Mouse (Mus musculus) embryonic facial prominence, embryonic 15.5 days (tissue): ENCODE measurements at regions not wholly inside any gene's neighbourhood (a gene's known extent, or its start where the extent isn't known, plus 50 kb on each side); places are given as distances from the start of the nearest gene placed in this dataset.
A peak's percentile ranks its signal among the peaks of the same experiment; 100 is the strongest.

Experiments
- ATAC-seq: fragments of 200-750 bp; cut with Nextera tagmentation; 2 replicates; pipeline ENCODE4 v1.8.0; 2017; ENCODE audit warnings: low read depth, moderate TSS enrichment; ENCODE audit not compliant: insufficient number of reproducible peaks, low FRiP score, low TSS enrichment
- H3K27ac ChIP-seq: fragments of 300-500 bp; sonication (generic); replicated peaks from 2 replicates; pipeline ENCODE4 v1.5.1; 2015; ENCODE audit warnings: mild to moderate bottlenecking, inconsistent platforms
- H3K27me3 ChIP-seq: fragments of 300-500 bp; sonication (generic); 2 replicates; pipeline ENCODE4 v1.6.1; 2015; ENCODE audit warnings: inconsistent platforms
- H3K36me3 ChIP-seq: fragments of 300-500 bp; sonication (generic); 2 replicates; pipeline ENCODE4 v1.6.1; 2015; ENCODE audit warnings: mild to moderate bottlenecking, inconsistent platforms
- H3K4me1 ChIP-seq: fragments of 300-500 bp; sonication (generic); 2 replicates; pipeline ENCODE4 v1.6.1; 2015; ENCODE audit warnings: inconsistent platforms
- H3K4me2 ChIP-seq: fragments of 300-500 bp; sonication (generic); replicated peaks from 2 replicates; pipeline ENCODE4 v1.6.1; 2015; ENCODE audit warnings: mild to moderate bottlenecking, inconsistent platforms
- H3K4me3 ChIP-seq: fragments of 300-500 bp; sonication (generic); replicated peaks from 2 replicates; pipeline ENCODE4 v1.5.1; 2015; ENCODE audit warnings: mild to moderate bottlenecking, inconsistent platforms
- H3K9ac ChIP-seq: fragments of 300-500 bp; sonication (generic); 2 replicates; pipeline ENCODE4 v1.6.1; 2015; ENCODE audit warnings: inconsistent platforms
- H3K9me3 ChIP-seq: fragments of 300-500 bp; sonication (generic); replicated peaks from 2 replicates; pipeline ENCODE4 v1.6.1; 2016; ENCODE audit warnings: inconsistent platforms
- WGBS: fragments of 180-500 bp; shearing (Covaris S2); methylation state at CpG from one replicate; pipeline ENCODE4 v1.1.7; 2015; 5-methylcytosine and 5-hydroxymethylcytosine counted together

- Histone ChIP-seq H3K9ac (no peak overlapping the region), H3K4me2 (no peak overlapping the region), H3K27me3 (no peaks in the 10 kb centered on the region), H3K4me1 (0 out of 2 replicates have a peak, but pooled peaks cover 6% of the 10 kb centered on the region), H3K27ac (no peak overlapping the region), H3K4me3 (no peak overlapping the region), H3K36me3 (no peaks in the 10 kb centered on the region), H3K9me3 (no peaks in the 10 kb centered on the region)
- no peak for ATAC-seq
- 31% methylated on average over 12 of the region's 12 CpGs for WGBS
Observed at GRCm38 (mm10) chr2:48425200-48426090, 388.5 kb upstream of the Acvr2a start.

GRCm38 (mm10) chr2:48432545-48432944, 381.4 kb upstream of the Acvr2a start:
- 45% methylated on average over 1 of the region's 1 CpGs for WGBS
- Histone ChIP-seq H3K36me3 (no peaks in the 10 kb centered on the region), H3K4me3 (no peak overlapping the region), H3K9me3 (no peaks in the 10 kb centered on the region), H3K27ac (no peak overlapping the region), H3K4me1 (no peaks in the 10 kb centered on the region), H3K4me2 (no peak overlapping the region), H3K9ac (no peak overlapping the region), H3K27me3 (no peaks in the 10 kb centered on the region)
- ATAC-seq: no peak

GRCm38 (mm10) chr2:48441296-48441990, 372.5 kb upstream of the Acvr2a start:
- no peaks in the 10 kb centered on the region for H3K27me3 ChIP-seq
- peak; percentile 78 for ATAC-seq
- no peak overlapping the region for H3K4me2 ChIP-seq
- H3K27ac ChIP-seq: no peak overlapping the region
- H3K4me3 ChIP-seq: no peak overlapping the region
- H3K9me3 ChIP-seq: no peaks in the 10 kb centered on the region
- H3K9ac ChIP-seq: no peak overlapping the region
- WGBS: 50% methylated on average over 11 of the region's 11 CpGs
- H3K4me1 ChIP-seq: 0 out of 2 replicates have a peak, but pooled peaks cover under 1% of the 10 kb centered on the region
- H3K36me3 ChIP-seq: no peaks in the 10 kb centered on the region

- H3K27ac ChIP-seq: no peak overlapping the region
- no peak for ATAC-seq
- H3K27me3 ChIP-seq: no peaks in the 10 kb centered on the region
- no peak overlapping the region for H3K4me3 ChIP-seq
- WGBS: 79% methylated on average over 10 of the region's 10 CpGs
- 0 out of 2 replicates have a peak, but pooled peaks cover 3% of the 10 kb centered on the region for H3K4me1 ChIP-seq
- no peaks in the 10 kb centered on the region for H3K36me3 ChIP-seq
- H3K9me3 ChIP-seq: no peaks in the 10 kb centered on the region
- no peak overlapping the region for H3K4me2 ChIP-seq
- H3K9ac ChIP-seq: no peak overlapping the region
Observed at GRCm38 (mm10) chr2:48441991-48442544, 371.8 kb upstream of the Acvr2a start.

GRCm38 (mm10) chr2:48445898-48446604, 367.9 kb upstream of the Acvr2a start:
- 27% methylated on average over 5 of the region's 5 CpGs for WGBS

GRCm38 (mm10) chr2:48446617-48447016, 367.3 kb upstream of the Acvr2a start:
- Histone ChIP-seq H3K4me2 (no peak overlapping the region), H3K9ac (no peak overlapping the region), H3K36me3 (no peaks in the 10 kb centered on the region), H3K27ac (no peak overlapping the region), H3K4me1 (0 out of 2 replicates have a peak, but pooled peaks cover 3% of the 10 kb centered on the region), H3K4me3 (no peak overlapping the region), H3K27me3 (no peaks in the 10 kb centered on the region), H3K9me3 (no peaks in the 10 kb centered on the region)
- no peak for ATAC-seq
- 80% methylated on average over 5 of the region's 5 CpGs for WGBS

More at GRCm38 (mm10) chr2:48445898-48446604, 367.9 kb upstream of the Acvr2a start:
- no peaks in the 10 kb centered on the region for H3K36me3 ChIP-seq
- no peaks in the 10 kb centered on the region for H3K9me3 ChIP-seq
- no peak overlapping the region for H3K9ac ChIP-seq
- H3K4me3 ChIP-seq: no peak overlapping the region
- ATAC-seq: no peak
- H3K4me1 ChIP-seq: 0 out of 2 replicates have a peak, but pooled peaks cover 3% of the 10 kb centered on the region
- no peak overlapping the region for H3K27ac ChIP-seq
- H3K27me3 ChIP-seq: no peaks in the 10 kb centered on the region
- H3K4me2 ChIP-seq: no peak overlapping the region

- no peak for ATAC-seq
- Histone ChIP-seq H3K4me2 (no peak overlapping the region), H3K36me3 (no peaks in the 10 kb centered on the region), H3K27ac (no peak overlapping the region), H3K9me3 (no peaks in the 10 kb centered on the region), H3K4me1 (0 out of 2 replicates have a peak, but pooled peaks cover 3% of the 10 kb centered on the region), H3K4me3 (no peak overlapping the region), H3K27me3 (no peaks in the 10 kb centered on the region), H3K9ac (no peak overlapping the region)
- WGBS: 72% methylated on average over 7 of the region's 7 CpGs
Observed at GRCm38 (mm10) chr2:48449165-48449842, 364.6 kb upstream of the Acvr2a start.

GRCm38 (mm10) chr2:48456072-48457040, 357.6 kb upstream of the Acvr2a start:
- Histone ChIP-seq H3K27me3 (no peaks in the 10 kb centered on the region), H3K36me3 (no peaks in the 10 kb centered on the region), H3K4me2 (no peak overlapping the region), H3K9me3 (no peaks in the 10 kb centered on the region), H3K4me3 (no peak overlapping the region), H3K27ac (no peak overlapping the region), H3K4me1 (peaks cover 4% of the 10 kb centered on the region; the same call in 1 of the 2 replicates), H3K9ac (no peak overlapping the region)
- ATAC-seq: peak; percentile 54; the same call in 1 of the 2 replicates
- 37% methylated on average over 7 of the region's 7 CpGs for WGBS

- Histone ChIP-seq H3K9me3 (no peaks in the 10 kb centered on the region), H3K4me3 (no peak overlapping the region), H3K27me3 (no peaks in the 10 kb centered on the region), H3K4me2 (no peak overlapping the region), H3K4me1 (peaks cover 4% of the 10 kb centered on the region; the same call in 1 of the 2 replicates), H3K36me3 (no peaks in the 10 kb centered on the region), H3K9ac (no peak overlapping the region), H3K27ac (no peak overlapping the region)
- ATAC-seq: no peak
- WGBS: 66% methylated on average over 4 of the region's 4 CpGs
Observed at GRCm38 (mm10) chr2:48457117-48457516, 356.8 kb upstream of the Acvr2a start.

- no peaks in the 10 kb centered on the region for H3K9me3 ChIP-seq
- no peak overlapping the region for H3K4me3 ChIP-seq
- no peaks in the 10 kb centered on the region for H3K27me3 ChIP-seq
- H3K27ac ChIP-seq: no peak overlapping the region
- WGBS: 73% methylated on average over 4 of the region's 4 CpGs
- no peaks in the 10 kb centered on the region for H3K4me1 ChIP-seq
- H3K9ac ChIP-seq: no peak overlapping the region
- no peak for ATAC-seq
- no peaks in the 10 kb centered on the region for H3K36me3 ChIP-seq
- H3K4me2 ChIP-seq: no peak overlapping the region
Observed at GRCm38 (mm10) chr2:48465483-48465882, 348.4 kb upstream of the Acvr2a start.
